Mouse (Mus musculus): ENCODE data around the gene Arel1.

GRCm38 (mm10) chr12:84996501-84997398 lies 26.1 kb upstream of the Arel1 start:
- TF ChIP-seq CTCF (IDR thresholded peaks at IDR 0.05; ENCODE audit: borderline replicate concordance, control insufficient read depth, extremely low read depth, insufficient read depth, low read length, poor library complexity) = no peak
- no peak for TF ChIP-seq POLR2A (IDR thresholded peaks at IDR 0.05; ENCODE audit: control insufficient read depth, extremely low read depth, insufficient read depth, low read length, poor library complexity)
